ENCODE assay signal across 20 mouse cellular contexts in the genomic region with DNA sequence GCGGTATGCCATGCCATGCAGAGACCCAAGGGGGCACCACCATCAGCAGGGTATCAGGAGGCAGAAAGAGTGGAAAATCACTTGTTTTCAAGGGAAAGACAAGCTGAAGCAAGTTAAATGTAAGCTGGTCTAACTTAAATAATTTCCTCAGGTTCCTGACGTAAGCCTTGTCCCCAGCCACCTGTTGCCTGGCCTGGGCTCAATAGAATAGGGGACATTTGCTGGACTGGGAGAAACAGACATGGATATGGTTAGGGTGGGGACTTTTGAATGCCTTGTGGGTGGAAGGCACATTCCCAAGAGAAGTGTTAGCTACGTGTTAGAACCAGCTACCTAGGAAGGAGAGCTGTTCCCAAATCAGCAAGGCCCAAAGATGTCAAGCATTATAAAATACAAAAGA.
"Had no signal": no experiment of that assay in that cellular context is flagged by ENCODE, and none has a peak within 500 bp of the region (broad histone marks: within the 10 kb centered on the region; RNA-seq: fewer than 3 reads in every experiment).

No protein-coding gene starts in this region.

- H3K4me1 ChIP-seq: liver, embryonic 13.5 days; liver, embryonic 15.5 days; lung, embryonic 15.5 days; megakaryocyte, embryonic 14.5 days; neural tube, embryonic 13.5 days; neural tube, embryonic 15.5 days; stomach, embryonic 15.5 days had no signal

- H3K9ac ChIP-seq: liver, embryonic 13.5 days; liver, embryonic 15.5 days; liver, postnatal 0 days; lung, embryonic 15.5 days; midbrain, embryonic 12.5 days; neural tube, embryonic 13.5 days; neural tube, embryonic 15.5 days; stomach, embryonic 15.5 days had no signal

- H3K36me3 ChIP-seq: liver, embryonic 13.5 days; liver, embryonic 15.5 days; lung, embryonic 15.5 days; midbrain, embryonic 12.5 days; neural tube, embryonic 13.5 days; neural tube, embryonic 15.5 days; stomach, embryonic 15.5 days had no signal

- H3K27me3 ChIP-seq: liver, embryonic 13.5 days; liver, embryonic 15.5 days; lung, embryonic 15.5 days; megakaryocyte, embryonic 14.5 days; neural tube, embryonic 13.5 days; neural tube, embryonic 15.5 days; stomach, embryonic 15.5 days had no signal

- H3K9me3 ChIP-seq: liver, embryonic 13.5 days; liver, embryonic 15.5 days; lung, embryonic 15.5 days; midbrain, embryonic 12.5 days; neural tube, embryonic 13.5 days; neural tube, embryonic 15.5 days; stomach, embryonic 15.5 days had no signal

- H3K4me3 ChIP-seq: liver, embryonic 13.5 days; liver, embryonic 15.5 days; lung, embryonic 15.5 days; megakaryocyte, embryonic 14.5 days; midbrain, embryonic 12.5 days; neural tube, embryonic 13.5 days; neural tube, embryonic 15.5 days; stomach, embryonic 15.5 days had no signal

- DNase-seq: liver, embryonic 13.5 days; liver, postnatal 0 days; lung, adult 2 months; lung, postnatal 10 days; midbrain, embryonic 14.5 days; right cerebral cortex, adult 18-20 months; right cerebral cortex, postnatal 25 days; right cerebral cortex, postnatal 4 days; thymus, adult 18-20 months; thymus, postnatal 14 days; thymus, postnatal 36 days had no signal

- H3K27ac ChIP-seq: liver, embryonic 13.5 days; liver, embryonic 15.5 days; lung, embryonic 15.5 days; macrophage; midbrain, embryonic 12.5 days; neural tube, embryonic 13.5 days; neural tube, embryonic 15.5 days; stomach, embryonic 15.5 days had no signal

- ATAC-seq: liver, postnatal 0 days; midbrain, embryonic 16.5 days had no signal

- H3K4me2 ChIP-seq: liver, embryonic 13.5 days; liver, embryonic 15.5 days; lung, embryonic 15.5 days; midbrain, embryonic 12.5 days; neural tube, embryonic 13.5 days; neural tube, embryonic 15.5 days; stomach, embryonic 15.5 days had no signal
